Mouse (Mus musculus) CD4-positive, CD25-positive, alpha-beta regulatory T cell, adult 4 months (primary cell): ENCODE measurements around the gene Lysmd4. TPM values are rescaled to one million over a fixed set of nuclear protein-coding genes. Genes with fewer than 3 reads are reported as not detected.
A peak's percentile ranks its signal among the peaks of the same experiment; 100 is the strongest.

Experiments
- ATAC-seq: one replicate; pipeline ENCODE4 v1.8.0; 2017
- polyA plus RNA-seq, 2 experiments: library from polyadenylated mRNA; unstranded; fragments of 100-300 nt; shearing (Covaris generic); gene quantifications; one replicate each; pipeline ENCODE4 v1.2.1; 2017

Lysmd4 gene
- polyA plus RNA-seq: 1 to 10 TPM; 6.1 to 9.1 TPM

DNA sequence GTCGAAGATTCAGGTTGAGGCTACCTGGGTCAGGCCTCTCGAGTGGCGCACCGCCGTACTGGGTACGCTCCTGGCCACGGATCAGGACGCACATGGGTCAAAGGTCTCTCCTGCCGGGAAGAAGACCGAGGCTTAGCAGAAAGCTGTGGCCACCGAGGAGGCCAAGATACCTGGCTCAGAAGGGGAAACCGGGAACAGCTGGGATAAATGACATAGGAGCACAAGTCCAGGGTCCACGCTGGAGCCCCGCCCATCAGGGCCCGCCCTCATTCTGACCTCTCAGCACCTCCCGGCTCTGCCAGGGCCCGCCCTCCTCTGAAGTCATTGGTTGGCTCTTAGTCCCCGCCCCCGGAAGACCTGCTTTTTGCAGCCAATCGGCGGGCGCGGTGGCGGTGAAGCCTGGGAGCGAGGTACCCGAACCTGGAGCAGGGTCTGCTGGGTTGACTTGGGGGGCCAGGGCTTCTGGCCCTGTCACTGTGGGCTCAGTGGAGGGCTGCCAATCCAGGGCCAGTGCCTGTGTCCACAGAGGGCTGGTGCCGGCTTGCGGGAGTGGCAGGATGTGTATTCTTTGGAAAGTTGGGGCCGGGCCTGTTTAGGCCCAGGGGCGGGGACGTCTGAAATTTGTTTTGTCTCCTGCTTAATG lies at the start of gene Lysmd4:
Gene Lysmd4 (plus strand): TSS at position 325 of the 643 bp plus-strand sequence.
- peak; percentile 99 for ATAC-seq

DNA sequence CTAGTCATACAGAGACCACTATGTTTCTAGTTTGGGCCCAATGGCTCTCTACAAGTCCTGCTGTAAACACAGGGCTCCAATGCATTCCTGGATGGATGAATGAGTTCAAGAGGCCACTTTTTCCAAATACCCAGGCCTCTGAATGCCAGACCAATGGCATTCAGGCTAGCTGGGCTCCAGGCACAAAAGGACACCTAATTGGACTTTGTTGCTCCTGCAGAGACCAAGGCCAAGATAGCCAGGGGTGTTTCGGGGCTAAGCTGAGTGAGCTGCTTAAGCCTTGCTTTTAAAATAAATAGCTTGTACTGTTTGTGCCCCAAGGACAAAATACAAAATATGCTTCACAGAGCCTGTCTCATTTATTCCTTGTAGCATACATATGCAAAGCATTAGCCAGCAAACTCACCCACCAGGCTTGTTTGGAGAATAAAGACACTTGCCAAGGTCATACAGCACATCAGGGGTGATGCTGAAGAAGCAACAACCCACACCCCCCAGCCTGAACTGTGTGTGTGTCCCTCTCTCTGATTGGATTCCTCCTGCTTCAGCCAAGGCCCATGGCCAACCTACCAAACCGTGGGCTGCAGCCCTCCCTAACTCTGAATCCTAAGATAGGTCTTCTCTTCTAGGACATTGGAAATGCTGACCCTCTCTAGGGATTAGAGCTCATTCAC lies 48.7 kb upstream of the Lysmd4 start:
- no peak for ATAC-seq

DNA sequence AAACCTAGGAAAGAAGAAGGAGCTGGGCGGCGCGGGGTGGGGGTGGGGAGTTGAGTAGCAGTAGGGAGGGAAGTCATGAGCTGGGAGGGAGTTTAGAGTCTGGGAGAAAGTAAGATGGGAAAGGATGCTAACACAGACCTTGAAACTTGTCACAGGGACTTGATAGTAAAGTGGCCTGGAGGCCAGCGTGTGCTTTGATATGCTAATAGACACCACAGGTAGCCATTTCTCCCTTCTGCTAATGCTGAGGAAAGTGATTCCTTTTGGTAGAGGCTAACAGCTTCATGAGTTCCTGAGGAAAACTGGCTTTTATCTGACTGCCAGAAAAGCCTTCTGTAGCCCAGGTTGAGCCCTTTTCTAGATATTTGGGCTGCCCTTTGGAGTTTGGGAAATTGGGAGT lies 38.6 kb upstream of the Lysmd4 start:
- ATAC-seq: no peak

DNA sequence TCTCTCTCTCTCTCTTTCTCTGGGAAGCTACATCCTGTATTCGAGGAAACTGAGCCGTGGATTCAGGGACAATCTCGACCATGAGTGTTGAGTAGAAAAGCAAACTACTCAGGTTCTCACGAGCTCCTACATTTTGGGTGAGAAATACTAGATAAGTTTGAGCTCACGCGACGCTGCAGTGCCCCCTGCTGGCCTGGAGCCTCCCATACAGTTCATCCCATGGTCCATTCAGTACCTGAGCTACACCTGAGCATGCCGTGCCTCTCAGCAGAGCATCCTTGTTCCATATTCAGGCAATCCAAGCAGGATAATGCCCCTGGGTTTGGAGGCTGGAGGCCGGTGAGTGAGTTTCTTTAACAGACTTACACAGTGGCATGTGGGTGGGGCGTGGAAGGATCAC lies 22.9 kb upstream of the Lysmd4 start:
- peak; percentile 53 for ATAC-seq

DNA sequence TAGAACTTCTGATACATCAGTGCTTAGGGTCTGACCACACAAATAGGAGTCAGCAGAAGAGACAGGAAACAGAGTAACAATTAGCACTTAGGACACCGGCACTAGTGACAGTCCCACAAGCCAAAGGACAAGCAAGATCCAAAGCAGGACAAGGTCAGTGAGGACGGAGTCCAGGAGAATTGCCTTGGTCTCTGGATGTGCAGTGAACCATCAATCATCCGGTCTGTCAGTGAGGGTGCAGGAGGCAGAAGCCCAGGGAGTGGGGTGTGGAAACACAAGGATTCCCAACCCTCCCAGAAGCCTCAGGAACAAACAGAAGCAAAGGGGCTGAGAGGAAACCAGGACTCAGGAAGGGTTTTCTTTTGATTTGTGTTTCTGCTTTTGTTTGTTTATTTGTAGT lies 18.7 kb upstream of the Lysmd4 start:
- no peak for ATAC-seq

DNA sequence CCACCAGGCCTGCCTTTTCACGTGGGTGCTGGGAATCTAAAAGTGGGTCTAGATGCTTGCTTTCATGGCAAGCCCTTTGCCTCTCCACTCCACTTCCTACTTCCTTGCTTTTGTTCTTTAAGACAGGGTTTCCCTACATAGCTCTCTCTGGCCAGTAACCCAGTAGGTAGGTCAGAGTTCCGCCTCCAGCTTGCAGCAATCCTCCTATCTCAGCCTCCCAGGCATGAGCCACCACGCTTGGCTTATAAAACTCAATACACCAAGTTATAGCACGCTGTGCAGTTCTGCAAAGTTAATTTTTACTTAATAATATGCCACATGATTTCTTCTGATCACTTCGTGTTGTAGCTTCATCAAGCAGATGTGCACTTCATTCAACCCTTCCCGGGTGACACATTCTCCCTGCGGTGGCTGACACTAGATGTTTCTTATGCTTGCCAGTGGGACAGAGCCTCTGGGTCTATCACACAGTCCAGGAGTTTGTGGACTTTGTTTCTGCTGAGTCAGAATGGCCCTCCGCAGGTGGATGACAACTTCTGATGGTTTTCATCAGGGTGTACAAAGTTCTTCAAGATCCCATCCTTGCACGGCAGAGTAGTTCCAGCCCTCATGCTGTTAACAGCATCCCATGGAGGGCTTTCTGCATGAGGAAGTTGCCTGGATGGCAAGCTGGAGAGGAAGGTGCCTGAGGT lies 16.5 kb upstream of the Lysmd4 start:
- ATAC-seq: no peak

DNA sequence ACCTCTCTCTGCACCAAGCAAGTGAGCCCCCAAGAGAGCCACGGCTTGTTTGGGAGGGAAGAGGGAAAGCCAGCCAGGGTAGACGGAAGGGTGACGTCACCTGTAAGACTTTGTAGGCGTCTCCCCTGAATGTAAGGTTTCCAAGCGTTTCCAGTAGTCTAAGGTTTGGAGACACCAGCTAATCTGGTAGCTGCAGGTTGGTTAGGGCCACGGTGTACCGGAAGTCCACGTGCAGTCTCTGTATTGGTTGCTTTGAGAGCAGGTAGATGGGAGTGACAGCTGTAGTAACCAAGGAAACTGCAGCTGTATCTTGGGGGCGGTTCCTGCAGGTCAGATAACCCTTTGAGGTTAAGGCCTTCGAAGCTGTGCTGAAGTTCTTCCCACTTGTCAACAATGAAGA lies 15.8 kb upstream of the Lysmd4 start:
- no peak for ATAC-seq

DNA sequence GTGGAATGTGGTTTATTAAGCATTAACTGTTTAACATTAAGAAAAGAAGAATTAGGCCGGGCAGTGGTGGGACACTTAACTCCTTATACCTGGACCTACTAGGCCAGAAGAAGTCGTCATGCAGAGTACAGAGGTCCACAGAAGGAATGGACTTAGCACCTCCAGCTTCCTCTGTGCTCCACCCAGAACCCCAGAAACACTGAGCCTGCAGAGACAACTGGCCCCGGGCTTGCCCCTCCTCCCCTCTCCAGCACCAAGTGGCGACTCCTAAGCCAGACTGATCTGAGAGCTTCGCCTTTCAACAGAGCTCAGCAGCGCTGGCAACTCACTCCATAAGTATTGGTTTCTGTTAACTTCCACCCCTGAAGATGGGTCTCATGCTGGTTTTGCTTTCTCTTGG lies 14.6 kb upstream of the Lysmd4 start:
- ATAC-seq: no peak

DNA sequence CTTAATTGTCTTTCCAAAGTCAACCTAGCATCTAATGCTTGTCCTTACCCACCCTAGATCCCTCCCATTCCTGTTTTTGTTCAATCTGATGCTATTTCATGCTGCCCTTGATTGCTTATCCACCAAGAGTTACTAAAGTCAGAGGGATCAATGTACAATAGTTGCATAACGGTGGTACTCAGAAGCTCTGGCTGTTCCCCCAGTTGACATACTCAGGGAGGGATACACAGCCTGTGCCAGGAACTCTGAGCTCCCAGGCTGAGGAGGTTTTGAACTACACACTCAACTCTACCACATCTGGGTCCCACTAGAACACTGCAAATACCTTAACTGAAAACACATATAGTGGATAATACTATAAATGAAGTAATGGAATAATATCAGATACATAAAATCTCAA lies 14.0 kb upstream of the Lysmd4 start:
- ATAC-seq: no peak

DNA sequence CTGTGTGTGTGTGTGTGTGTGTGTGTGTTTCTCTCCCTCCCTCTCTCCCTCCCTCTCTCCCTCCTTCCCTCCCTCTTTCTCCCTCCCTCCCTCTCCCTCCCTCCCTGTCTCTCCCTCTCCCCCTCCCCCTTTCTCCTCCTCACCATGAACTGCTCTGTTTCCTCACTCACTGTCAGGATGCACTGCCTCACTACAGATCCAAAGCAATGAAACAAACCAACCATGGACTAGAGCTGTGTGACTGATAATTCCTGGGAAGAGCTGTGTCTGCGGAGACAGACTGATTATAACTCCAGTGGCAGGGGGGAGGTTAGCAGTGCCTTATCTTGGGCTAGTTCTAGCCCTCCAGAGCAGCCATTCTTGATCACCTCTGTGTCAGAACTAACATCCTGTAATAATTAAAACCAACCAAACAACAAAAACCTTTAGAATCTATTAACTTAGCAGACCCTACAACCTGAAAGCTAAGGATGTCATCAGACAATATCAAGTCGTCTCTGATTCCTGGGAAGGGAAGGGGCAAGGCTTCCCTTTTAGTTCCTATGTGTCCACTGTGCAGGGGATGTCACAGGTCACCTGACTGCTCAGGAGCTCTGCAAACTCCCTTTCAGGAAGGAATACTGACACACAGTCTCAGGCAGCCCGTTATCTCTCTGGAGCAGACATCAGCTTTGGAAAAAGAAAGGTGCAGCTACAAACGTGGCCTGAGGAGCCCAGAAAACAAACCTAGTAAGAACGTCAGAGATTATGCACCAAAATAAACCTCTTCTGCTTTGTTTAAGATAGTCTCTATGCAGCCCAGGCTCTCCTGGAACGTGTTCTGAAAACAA lies 12.1 kb upstream of the Lysmd4 start:
- no peak for ATAC-seq

DNA sequence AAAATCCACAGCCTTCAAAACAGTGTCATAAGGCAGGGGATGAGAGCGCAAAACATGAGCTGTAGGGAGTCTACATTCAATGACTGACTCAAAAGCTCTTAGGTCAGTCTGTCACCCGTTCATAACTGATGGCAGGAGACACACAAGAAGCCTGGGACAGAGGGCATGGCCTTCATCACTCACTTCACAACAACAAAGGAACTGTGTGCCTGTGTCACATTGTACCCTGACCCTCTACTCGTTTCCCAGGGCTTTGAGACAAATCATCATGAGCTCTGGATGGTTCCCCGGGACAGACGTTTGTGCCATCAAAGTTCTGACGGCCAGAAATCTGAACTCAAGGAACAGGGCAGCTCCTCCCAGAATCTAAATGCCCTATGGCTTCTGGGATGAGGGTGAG lies 11.0 kb upstream of the Lysmd4 start:
- ATAC-seq: no peak

DNA sequence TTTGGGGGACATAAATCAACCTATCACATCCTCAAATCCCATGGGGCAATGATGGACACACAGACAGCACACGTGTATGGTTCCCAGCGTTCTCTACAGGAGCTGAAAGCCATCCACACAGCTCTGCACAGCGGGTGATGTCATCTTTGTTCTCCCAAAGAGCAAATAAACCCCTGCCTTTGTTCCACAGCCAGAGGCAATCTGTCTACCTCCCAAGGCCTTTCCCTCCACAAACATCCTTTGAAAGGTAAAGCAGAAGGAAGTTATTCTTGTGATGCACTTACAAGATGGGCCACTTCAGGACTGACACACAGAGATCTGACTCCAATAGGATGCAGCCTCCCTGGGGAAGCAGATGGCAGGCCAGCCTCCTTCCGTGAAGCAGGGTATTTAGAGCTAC lies 10.4 kb upstream of the Lysmd4 start:
- ATAC-seq: no peak

DNA sequence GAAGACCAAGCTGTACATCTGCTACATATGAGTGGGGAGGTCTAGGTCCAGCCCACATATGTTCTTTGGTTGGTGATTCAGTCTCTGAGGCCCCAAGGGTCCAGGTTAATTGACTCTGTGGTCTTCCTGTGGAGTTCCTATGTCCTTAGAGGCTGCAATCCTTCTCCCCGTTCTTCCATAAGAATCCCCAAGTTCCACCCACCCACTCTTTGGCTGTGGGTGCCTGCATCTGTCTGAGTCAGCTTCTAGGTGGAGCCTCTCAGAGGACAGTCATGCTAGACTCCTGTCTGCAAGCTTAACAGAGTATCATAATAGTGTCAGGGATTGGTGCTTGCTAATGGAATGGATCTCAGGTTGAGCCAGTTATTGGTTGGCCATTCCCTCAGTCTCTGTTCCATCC lies 8.8 kb upstream of the Lysmd4 start:
- ATAC-seq: no peak

DNA sequence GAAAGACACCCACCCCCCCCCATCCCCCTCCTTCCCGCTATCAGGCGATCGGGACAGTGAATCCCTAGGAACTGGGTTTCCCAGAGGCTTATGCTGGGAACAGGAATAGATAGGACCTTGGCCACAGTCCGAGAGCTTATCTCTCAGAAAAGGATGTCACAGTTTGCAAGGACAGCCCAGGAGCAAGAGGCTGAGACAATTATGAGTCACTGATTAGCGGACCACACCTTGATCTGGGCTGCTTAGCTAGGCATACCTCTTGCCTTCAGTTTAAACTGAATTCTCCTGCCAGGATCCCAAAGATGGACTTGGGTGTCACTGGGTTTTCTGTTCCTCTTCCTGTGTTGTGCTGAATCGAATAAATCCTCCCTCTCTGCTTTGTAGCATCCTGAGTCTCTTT lies 6.0 kb upstream of the Lysmd4 start:
- no peak for ATAC-seq

DNA sequence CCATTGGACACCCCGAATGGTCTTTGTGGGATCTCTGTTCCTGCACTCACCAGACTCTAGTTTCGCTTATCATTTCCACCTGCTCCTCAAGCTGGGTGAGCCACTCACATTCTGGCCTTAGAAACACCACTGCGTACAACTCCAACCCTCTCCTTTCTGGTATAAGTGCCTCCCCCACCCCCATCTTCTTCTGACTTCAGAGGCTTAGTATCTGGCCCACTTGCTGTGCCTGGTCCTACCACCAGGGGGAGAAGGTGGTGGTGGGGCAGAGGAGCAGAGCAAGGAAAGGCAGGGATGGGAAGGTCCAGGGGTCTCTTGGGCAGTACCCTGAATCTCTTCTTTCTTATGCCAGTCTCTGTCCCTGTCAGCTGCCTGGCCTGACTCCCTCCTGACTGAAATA lies 5.3 kb upstream of the Lysmd4 start:
- peak; percentile 81 for ATAC-seq

DNA sequence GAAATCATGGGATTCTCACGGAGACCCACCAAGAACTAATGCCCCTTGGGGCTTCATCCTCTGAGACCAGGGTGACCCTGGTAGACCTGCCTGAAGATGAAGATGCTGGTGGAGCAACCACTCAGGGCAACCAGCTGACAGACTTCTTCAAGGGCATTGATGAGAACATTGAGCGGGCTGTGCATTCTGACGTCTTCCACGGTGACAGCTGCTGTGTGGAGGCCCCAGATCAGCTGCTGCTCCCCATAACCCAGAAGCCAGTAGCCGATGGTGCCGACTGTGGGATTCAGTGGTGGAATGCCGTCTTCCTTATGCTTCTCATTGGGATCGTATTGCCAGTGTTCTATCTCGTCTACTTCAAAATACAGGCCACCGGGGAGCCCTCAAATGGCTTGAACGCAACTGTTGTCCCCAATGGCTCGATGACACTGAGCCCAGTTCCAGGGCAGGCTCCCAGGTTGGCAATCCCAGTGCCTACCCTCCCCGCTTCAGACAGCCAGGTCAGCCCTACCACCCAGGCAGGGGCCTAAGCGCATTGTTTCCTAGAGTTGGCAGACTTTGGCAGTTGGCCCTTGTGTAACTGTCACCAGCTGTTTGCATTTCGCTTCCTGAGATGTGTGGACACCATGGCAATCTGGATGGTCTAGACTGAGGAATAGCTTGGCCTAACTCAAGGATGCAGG lies 3.7 kb downstream of the Lysmd4 start:
- ATAC-seq: no peak

DNA sequence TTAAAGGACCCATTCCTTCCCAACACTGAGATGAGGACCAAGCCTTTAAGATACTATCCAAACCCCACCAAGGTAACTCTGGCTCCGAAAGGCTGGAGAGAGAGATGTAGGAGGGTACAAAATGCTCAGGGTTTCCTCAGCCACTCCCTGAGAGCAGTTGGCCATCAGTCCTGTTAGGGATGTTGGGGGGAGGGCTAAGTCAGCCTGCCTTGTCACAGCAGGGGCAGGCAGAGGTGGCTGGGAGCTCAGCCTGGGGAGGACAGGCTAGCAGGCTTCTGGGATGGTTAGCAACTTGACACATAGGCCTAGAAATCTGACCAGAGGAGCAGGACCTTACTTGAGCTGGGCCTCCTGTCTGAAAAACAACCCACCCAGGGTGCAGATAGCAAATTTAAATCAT lies 5.2 kb downstream of the Lysmd4 start:
- ATAC-seq: no peak

DNA sequence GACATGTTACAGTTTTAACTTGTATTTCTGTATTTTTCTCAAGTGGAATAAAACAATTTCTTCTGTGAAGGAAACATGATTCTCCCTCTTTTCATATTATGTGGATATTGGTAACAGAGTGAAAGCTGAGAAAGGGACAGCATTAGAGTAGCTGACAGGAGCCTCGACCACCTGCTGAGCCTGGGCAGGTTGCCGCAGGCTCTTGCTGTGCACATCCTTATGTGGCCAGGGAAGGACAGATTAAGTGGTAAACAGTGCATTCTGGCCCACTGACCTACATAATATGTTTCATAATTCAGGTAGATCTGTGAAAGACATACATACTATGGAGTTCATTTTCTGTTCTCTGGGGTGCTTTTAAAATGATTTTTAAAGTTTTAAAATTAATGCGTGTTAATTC lies 6.0 kb downstream of the Lysmd4 start:
- ATAC-seq: no peak

DNA sequence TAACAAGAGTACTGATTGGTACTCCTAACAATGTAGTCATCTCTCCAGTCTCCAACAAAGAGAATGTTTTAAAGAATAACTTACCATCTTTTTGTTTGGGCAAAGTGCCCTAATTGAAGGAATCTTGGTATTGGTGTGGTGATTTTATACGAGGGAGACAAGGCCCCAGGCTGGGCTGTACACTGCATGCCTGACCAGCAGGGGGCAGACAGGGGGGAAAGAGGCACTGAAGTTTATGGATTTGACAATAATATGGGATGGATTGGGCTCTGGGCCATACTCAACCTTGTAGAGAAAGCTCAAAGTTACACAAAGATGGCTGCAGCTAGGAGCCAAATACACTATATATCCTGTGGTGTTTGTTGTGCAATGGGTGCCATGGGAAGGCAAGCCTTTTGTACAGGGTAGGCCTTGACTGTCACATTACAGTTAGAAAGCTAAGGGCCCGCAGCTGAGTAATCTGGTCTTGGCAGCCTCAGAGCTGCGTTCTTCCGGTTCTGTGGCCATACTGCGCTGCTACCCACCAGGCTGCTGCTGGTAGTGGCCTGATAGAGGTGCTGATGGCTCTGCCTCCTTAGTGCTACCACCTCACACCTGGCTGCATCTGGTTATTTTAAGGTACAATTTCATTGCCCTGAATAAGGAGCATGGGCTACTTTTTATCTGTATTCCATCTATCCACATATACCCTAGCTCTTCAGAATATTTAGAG lies 6.7 kb downstream of the Lysmd4 start:
- ATAC-seq: peak; percentile 76

DNA sequence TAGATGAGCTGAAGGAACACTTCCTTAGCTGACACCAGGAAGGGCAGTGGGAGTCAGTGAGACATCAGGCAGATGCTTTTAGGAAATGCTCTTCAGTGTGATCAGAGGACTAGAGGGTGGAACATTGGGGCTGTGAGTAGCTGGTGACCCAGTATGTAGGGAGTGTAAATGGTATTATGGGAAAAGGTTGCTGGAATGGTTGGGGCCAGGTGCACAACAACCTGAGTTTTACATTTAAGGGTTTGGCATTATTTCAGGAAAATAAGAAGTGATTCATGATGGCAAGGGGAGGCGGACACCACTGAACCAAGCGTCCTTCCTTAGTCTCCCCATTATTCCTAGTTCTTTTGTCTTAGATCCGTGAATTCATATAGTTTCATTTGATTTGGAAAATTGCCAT lies 7.4 kb downstream of the Lysmd4 start:
- no peak for ATAC-seq

DNA sequence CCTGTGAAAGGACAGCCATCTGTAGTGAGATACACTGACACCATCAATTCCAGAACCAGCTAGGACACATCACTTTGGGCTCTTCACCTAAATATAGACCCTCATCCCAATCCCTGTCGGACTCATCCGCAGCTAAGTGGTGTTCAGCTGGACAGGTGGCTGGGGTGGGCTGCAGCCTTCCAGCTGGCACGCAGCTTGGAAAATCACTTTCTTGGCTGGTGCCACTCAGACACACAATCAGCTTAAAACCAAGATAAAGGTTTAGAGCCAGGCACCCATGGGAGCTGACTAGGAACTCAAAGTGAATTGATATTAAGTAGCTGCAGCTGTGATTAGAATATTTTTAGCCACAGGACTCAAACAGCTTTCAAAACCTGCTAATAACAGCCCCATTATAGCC lies 7.9 kb downstream of the Lysmd4 start:
- no peak for ATAC-seq

DNA sequence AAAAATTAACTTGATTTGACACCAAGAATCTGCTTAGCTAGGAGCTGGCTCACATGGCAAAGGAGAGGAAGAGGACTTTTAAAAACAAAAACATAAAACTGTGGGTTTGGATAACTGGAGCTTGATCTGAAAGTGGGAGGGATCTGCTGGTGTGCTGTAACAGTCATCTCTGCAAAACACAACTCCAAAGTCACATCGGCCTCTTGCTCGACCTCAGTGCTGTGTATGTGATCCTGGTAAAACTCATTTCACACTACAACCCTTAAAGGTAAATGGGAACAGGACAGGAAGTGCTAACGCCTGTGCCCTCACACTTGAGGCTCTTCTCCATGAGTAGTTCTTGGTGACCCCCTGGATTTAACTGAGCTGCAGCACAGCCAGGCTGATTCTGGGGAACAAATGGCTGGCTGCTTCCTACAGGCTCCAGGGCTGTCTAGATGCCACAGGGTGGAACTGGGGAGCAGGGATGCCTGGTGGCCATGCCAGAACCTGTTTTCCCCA lies 8.3 kb downstream of the Lysmd4 start:
- no peak for ATAC-seq
